Mouse (Mus musculus): Measurements from ENCODE around the gene Fam209.

Gene Fam209

GRCm38 (mm10) chr2:172500752-172501316 is 28.5 kb downstream of the Fam209 start:
- no peak for TF ChIP-seq GATA4 (IDR thresholded peaks at IDR 0.05; ENCODE audit: insufficient replicate concordance, low read length)

- no peak for TF ChIP-seq GATA4 (IDR thresholded peaks at IDR 0.05; ENCODE audit: insufficient replicate concordance, low read length)
Observed at GRCm38 (mm10) chr2:172501341-172501740, 29.0 kb downstream of the Fam209 start.

GRCm38 (mm10) chr2:172502168-172502567 is 29.8 kb downstream of the Fam209 start:
- no peak for TF ChIP-seq GATA4 (IDR thresholded peaks at IDR 0.05; ENCODE audit: insufficient replicate concordance, low read length)

- no peak for TF ChIP-seq GATA4 (IDR thresholded peaks at IDR 0.05; ENCODE audit: insufficient replicate concordance, low read length)
Observed at GRCm38 (mm10) chr2:172506121-172506520, 33.8 kb downstream of the Fam209 start.

- no peak for TF ChIP-seq GATA4 (IDR thresholded peaks at IDR 0.05; ENCODE audit: insufficient replicate concordance, low read length)
Observed at GRCm38 (mm10) chr2:172510056-172510712, 37.9 kb downstream of the Fam209 start.

GRCm38 (mm10) chr2:172510899-172511298 is 38.6 kb downstream of the Fam209 start:
- no peak for TF ChIP-seq GATA4 (IDR thresholded peaks at IDR 0.05; ENCODE audit: insufficient replicate concordance, low read length)

- no peak for TF ChIP-seq GATA4 (IDR thresholded peaks at IDR 0.05; ENCODE audit: insufficient replicate concordance, low read length)
Observed at GRCm38 (mm10) chr2:172516407-172516992, 44.2 kb downstream of the Fam209 start.

- TF ChIP-seq GATA4 (IDR thresholded peaks at IDR 0.05; ENCODE audit: insufficient replicate concordance, low read length) = no peak
Observed at GRCm38 (mm10) chr2:172520616-172521371, 48.5 kb downstream of the Fam209 start.

GRCm38 (mm10) chr2:172522528-172522927 is 50.2 kb downstream of the Fam209 start:
- TF ChIP-seq GATA4 (IDR thresholded peaks at IDR 0.05; ENCODE audit: insufficient replicate concordance, low read length) = no peak
